ENCODE assay signal across 18 mouse cellular contexts in genomic region chr4:149829964-149830363, GRCm38 (mm10). TPM values are rescaled to one million over a fixed set of nuclear protein-coding genes. Genes with fewer than 3 reads are reported as not detected.
DNase-seq lines count a peak whose midpoint lies in the region; ATAC-seq and TF ChIP-seq lines count a peak whose summit lies in the region.
"Had no signal": no experiment of that assay in that cellular context is flagged by ENCODE, and none has a peak within 500 bp of the region (broad histone marks: within the 10 kb centered on the region; RNA-seq: fewer than 3 reads in every experiment).

No protein-coding gene starts in this region.

- intact Hi-C loops in gastrocnemius, adult 2 months (cut with DNase I) = no loop called here

- no peaks in the 10 kb centered on the region for H3K9me3 ChIP-seq in lung, embryonic 15.5 days
- H3K9me3 ChIP-seq in limb, embryonic 12.5 days = 0 out of 2 replicates have a peak, but pooled peaks cover 12% of the 10 kb centered on the region
- H3K9me3 ChIP-seq: embryonic facial prominence, embryonic 12.5 days; forebrain, embryonic 15.5 days; G1E; hindbrain, embryonic 15.5 days had no signal

- no peak overlapping the region for H3K9ac ChIP-seq in lung, embryonic 15.5 days
- no peak overlapping the region for H3K9ac ChIP-seq in limb, embryonic 12.5 days (replicated peaks)
- H3K9ac ChIP-seq: embryonic facial prominence, embryonic 12.5 days; forebrain, embryonic 15.5 days; heart, embryonic 12.5 days; hindbrain, embryonic 15.5 days had no signal

- TF ChIP-seq CTCF in gastrocnemius, adult 2 months (IDR thresholded peaks at IDR 0.05) = no peak

- DNase-seq in gastrocnemius, adult 2 months = no peak
- DNase-seq in gastrocnemius, postnatal 10 days = no peak
- no peak for DNase-seq in lung, adult 18-20 months
- DNase-seq in left cerebral cortex, adult 8-10 months (ENCODE audit: low spot score in 2 of 2) = no peak
- DNase-seq in layer of hippocampus, postnatal 10 days (ENCODE audit: low spot score in 2 of 2) = no peak
- DNase-seq: adrenal gland, adult 8-10 months; adrenal gland, postnatal 36 days; B cell, adult 2 months; cerebellum, adult 2 months; embryo, embryonic 11 days had no signal

- H3K4me1 ChIP-seq in lung, embryonic 15.5 days = peaks cover 12% of the 10 kb centered on the region
- H3K4me1 ChIP-seq in limb, embryonic 12.5 days (replicated peaks) = peaks cover 30% of the 10 kb centered on the region
- H3K4me1 ChIP-seq: forebrain, embryonic 15.5 days; heart, embryonic 12.5 days; hindbrain, embryonic 15.5 days had no signal

- H3K27me3 ChIP-seq in lung, embryonic 15.5 days = no peaks in the 10 kb centered on the region
- H3K27me3 ChIP-seq in limb, embryonic 12.5 days = no peaks in the 10 kb centered on the region
- H3K27me3 ChIP-seq: embryonic facial prominence, embryonic 12.5 days; forebrain, embryonic 15.5 days; heart, embryonic 12.5 days; hindbrain, embryonic 15.5 days had no signal

- 87% methylated on average over 4 of the region's 4 CpGs for whole genome bisulfite sequencing in lung, embryonic 15.5 days
- 81% methylated on average over 4 of the region's 4 CpGs for WGBS in limb, embryonic 12.5 days

- no peak overlapping the region for H3K4me3 ChIP-seq in gastrocnemius, adult 2 months
- no peak overlapping the region for H3K4me3 ChIP-seq in lung, embryonic 15.5 days
- no peak overlapping the region for H3K4me3 ChIP-seq in limb, embryonic 12.5 days (replicated peaks)
- H3K4me3 ChIP-seq: embryonic facial prominence, embryonic 12.5 days; forebrain, embryonic 15.5 days; heart, embryonic 12.5 days; hindbrain, embryonic 15.5 days had no signal

- ATAC-seq in lung, embryonic 15.5 days (ENCODE audit: borderline replicate concordance, extremely low read depth, low FRiP score, low TSS enrichment) = no peak
- no peak for ATAC-seq in limb, embryonic 12.5 days (ENCODE audit: insufficient number of reproducible peaks, insufficient read depth, low FRiP score, low TSS enrichment, low read depth)
- ATAC-seq: CD4-positive, CD25-positive, alpha-beta regulatory T cell, adult 4 months; forebrain, embryonic 15.5 days had no signal

- peak overlapping the region; percentile 62 for H3K27ac ChIP-seq in gastrocnemius, adult 2 months
- H3K27ac ChIP-seq in lung, embryonic 15.5 days = 0 out of 2 replicates have a peak overlapping the region, but pooled peaks have one; percentile 47
- H3K27ac ChIP-seq in limb, embryonic 12.5 days = peak overlapping the region; percentile 69; the same call in 1 of the 2 replicates
- H3K27ac ChIP-seq: forebrain, embryonic 15.5 days; hindbrain, embryonic 15.5 days had no signal

- no peak overlapping the region for H3K4me2 ChIP-seq in lung, embryonic 15.5 days
- no peak overlapping the region for H3K4me2 ChIP-seq in limb, embryonic 12.5 days
- H3K4me2 ChIP-seq: embryonic facial prominence, embryonic 12.5 days; forebrain, embryonic 15.5 days; heart, embryonic 12.5 days; hindbrain, embryonic 15.5 days had no signal

- H3K36me3 ChIP-seq in lung, embryonic 15.5 days = no peaks in the 10 kb centered on the region
- H3K36me3 ChIP-seq in limb, embryonic 12.5 days = no peaks in the 10 kb centered on the region
- H3K36me3 ChIP-seq: embryonic facial prominence, embryonic 12.5 days; forebrain, embryonic 15.5 days; G1E; heart, embryonic 12.5 days; hindbrain, embryonic 15.5 days had no signal

RNA-seq across cellular contexts. Expression of gene Slc25a33, which starts 55.9 kb away (rescaled TPM):
- total RNA-seq in gastrocnemius, adult 2 months (2021) = 10 to 100 TPM; 11.3 to 11.7 TPM
- 1 to 10 TPM; 7.2 to 9.5 TPM for total RNA-seq in gastrocnemius, postnatal 10 days (2021)
- 8.5 and 8.7 TPM in 2 replicates for polyA plus RNA-seq in lung, embryonic 15.5 days (2015; fragmentation: Nextera tagmentation; extraction: Ambion mirVana)
- 27.6 and 33.5 TPM in 2 replicates for polyA plus RNA-seq in limb, embryonic 12.5 days (2016; fragmentation: Nextera tagmentation; extraction: Ambion mirVana)
- 10 to 100 TPM; 31.9 to 33.7 (median 32.4) TPM for total RNA-seq in left cerebral cortex, adult 8-10 months (2022)
- 10 to 100 TPM; 28.4 to 30.7 TPM for total RNA-seq in layer of hippocampus, postnatal 10 days (2021)
